ENCODE assay signal across 7 mouse cellular contexts in genomic region chr2:145785758-145786617, GRCm38 (mm10).
DNase-seq lines count a peak whose midpoint lies in the region; ATAC-seq and TF ChIP-seq lines count a peak whose summit lies in the region.

No protein-coding gene starts in this region.

- H3K36me3 ChIP-seq in intestine, embryonic 14.5 days (ENCODE audit: control insufficient read depth, insufficient read depth, low read length) = no peaks in the 10 kb centered on the region
- H3K36me3 ChIP-seq in limb, embryonic 14.5 days (ENCODE audit: control insufficient read depth, insufficient read depth, low read length) = no peaks in the 10 kb centered on the region
- no peaks in the 10 kb centered on the region for H3K36me3 ChIP-seq in midbrain, embryonic 14.5 days (ENCODE audit: control insufficient read depth, insufficient read depth, low read length)

- ATAC-seq in intestine, embryonic 14.5 days (replicated peaks; ENCODE audit: low FRiP score, low TSS enrichment, low read depth) = peak; percentile 41; the same call in 1 of the 2 replicates
- peak; percentile 73 for ATAC-seq in limb, embryonic 14.5 days (ENCODE audit: low FRiP score, low read depth)
- ATAC-seq in midbrain, embryonic 14.5 days (ENCODE audit: low FRiP score, low TSS enrichment) = peak; percentile 53; the same call in 1 of the 2 replicates

- H3K4me3 ChIP-seq in cortical plate, adult 2 months (ENCODE audit: insufficient read depth, low read length) = peak overlapping the region; percentile 19
- peak overlapping the region; percentile 31 for H3K4me3 ChIP-seq in intestine, embryonic 14.5 days (ENCODE audit: low read depth, low read length)
- peak overlapping the region; percentile 31 for H3K4me3 ChIP-seq in limb, embryonic 14.5 days (replicated peaks; ENCODE audit: low read length)
- peak overlapping the region; percentile 21 for H3K4me3 ChIP-seq in midbrain, embryonic 14.5 days (replicated peaks; ENCODE audit: low read depth, low read length)

- no peak for TF ChIP-seq POLR2A in cortical plate, adult 2 months (IDR thresholded peaks at IDR 0.05; ENCODE audit: extremely low read depth, insufficient read depth, low read length)
- 0 out of 2 replicates have a peak, but pooled peaks have one; percentile 20 for TF ChIP-seq POLR2A in limb, embryonic 14.5 days (IDR thresholded peaks at IDR 0.05; ENCODE audit: borderline replicate concordance, extremely low read depth, insufficient read depth, insufficient read length)

- peak; percentile 55 for DNase-seq in adipocyte (ENCODE audit: low spot score)
- peak; percentile 25 to 42 for DNase-seq in gastrocnemius, postnatal 4 days (ENCODE audit: low spot score in 2 of 2)
- DNase-seq in intestine, embryonic 14.5 days (ENCODE audit: low spot score) = peak; percentile 75
- peak; percentile 42 for DNase-seq in limb, embryonic 14.5 days (ENCODE audit: low spot score)
- DNase-seq in midbrain, embryonic 14.5 days = peak; percentile 75
- peak; percentile 36 for DNase-seq in urinary bladder, adult 2 months (ENCODE audit: low spot score)

- WGBS in intestine, embryonic 14.5 days = 1% methylated on average over 18 of the region's 18 CpGs
- 2% methylated on average over 18 of the region's 18 CpGs for WGBS in limb, embryonic 14.5 days
- 1% methylated on average over 18 of the region's 18 CpGs for WGBS in midbrain, embryonic 14.5 days

- no peaks in the 10 kb centered on the region for H3K9me3 ChIP-seq in intestine, embryonic 14.5 days (ENCODE audit: control insufficient read depth, low read length)
- no peaks in the 10 kb centered on the region for H3K9me3 ChIP-seq in limb, embryonic 14.5 days (ENCODE audit: control insufficient read depth, low read length)
- no peaks in the 10 kb centered on the region for H3K9me3 ChIP-seq in midbrain, embryonic 14.5 days (ENCODE audit: control insufficient read depth, low read length)

- H3K9ac ChIP-seq in intestine, embryonic 14.5 days (ENCODE audit: low read length) = peak overlapping the region; percentile 52
- peak overlapping the region; percentile 47 for H3K9ac ChIP-seq in limb, embryonic 14.5 days (ENCODE audit: low read depth, low read length, severe bottlenecking)
- H3K9ac ChIP-seq in midbrain, embryonic 14.5 days (replicated peaks; ENCODE audit: low read length) = peak overlapping the region; percentile 13

- H3K27ac ChIP-seq in cortical plate, adult 2 months (ENCODE audit: insufficient read depth, low read length) = 0 out of 2 replicates have a peak overlapping the region, but pooled peaks have one; percentile 11
- H3K27ac ChIP-seq in intestine, embryonic 14.5 days (ENCODE audit: low read depth) = peak overlapping the region; percentile 68
- H3K27ac ChIP-seq in limb, embryonic 14.5 days (replicated peaks; ENCODE audit: low read depth, low read length) = peak overlapping the region; percentile 84
- no peak overlapping the region for H3K27ac ChIP-seq in midbrain, embryonic 14.5 days (replicated peaks; ENCODE audit: low read depth, low read length)

- TF ChIP-seq CTCF in cortical plate, adult 2 months (IDR thresholded peaks at IDR 0.05; ENCODE audit: extremely low read depth, insufficient read depth, low read length) = no peak

- H3K4me2 ChIP-seq in intestine, embryonic 14.5 days (ENCODE audit: low read length) = peak overlapping the region; percentile 53
- H3K4me2 ChIP-seq in limb, embryonic 14.5 days (replicated peaks; ENCODE audit: low read depth, low read length, severe bottlenecking) = peak overlapping the region; percentile 59
- H3K4me2 ChIP-seq in midbrain, embryonic 14.5 days (ENCODE audit: low read length) = peak overlapping the region; percentile 48

- no peaks in the 10 kb centered on the region for H3K27me3 ChIP-seq in intestine, embryonic 14.5 days (replicated peaks; ENCODE audit: control insufficient read depth, insufficient read depth, low read length)
- no peaks in the 10 kb centered on the region for H3K27me3 ChIP-seq in limb, embryonic 14.5 days (ENCODE audit: control insufficient read depth, insufficient read depth, low read length)
- no peaks in the 10 kb centered on the region for H3K27me3 ChIP-seq in midbrain, embryonic 14.5 days (ENCODE audit: control insufficient read depth, insufficient read depth, low read length)

- H3K4me1 ChIP-seq in cortical plate, adult 2 months (ENCODE audit: control insufficient read depth, insufficient read depth, low read length) = peaks cover 2% of the 10 kb centered on the region; the same call in 1 of the 2 replicates
- peaks cover 35% of the 10 kb centered on the region for H3K4me1 ChIP-seq in intestine, embryonic 14.5 days (replicated peaks; ENCODE audit: control insufficient read depth, insufficient read depth, low read length)
- H3K4me1 ChIP-seq in limb, embryonic 14.5 days (ENCODE audit: control insufficient read depth, insufficient read depth, low read length) = peaks cover 36% of the 10 kb centered on the region
- peaks cover 10% of the 10 kb centered on the region; the same call in 1 of the 2 replicates for H3K4me1 ChIP-seq in midbrain, embryonic 14.5 days (ENCODE audit: control insufficient read depth, insufficient read depth, low read length)
